Mouse (Mus musculus): ENCODE results near the gene Fam20c. TPM values are rescaled to one million over a fixed set of nuclear protein-coding genes. Genes with fewer than 3 reads are reported as not detected.

The Fam20c gene
- polyA plus RNA-seq, 1 experiment from 2014 or later: 4.6 TPM

Other genes with a start within 250 kb of the Fam20c start
- not detected in 2 replicates for gene 1700123K08Rik, start 189.8 kb upstream of the Fam20c start, polyA plus RNA-seq (2016; fragmentation: Nextera tagmentation; extraction: Ambion mirVana)
- 60.3 and 63.7 TPM in 2 replicates for gene Zfp68, start 134.8 kb upstream of the Fam20c start, polyA plus RNA-seq (2016; fragmentation: Nextera tagmentation; extraction: Ambion mirVana)
- gene A430033K04Rik, start 131.7 kb upstream of the Fam20c start, polyA plus RNA-seq (2016; fragmentation: Nextera tagmentation; extraction: Ambion mirVana): 9.8 and 10.4 TPM in 2 replicates
- not detected in 2 replicates for gene Gm5294, start 65.6 kb downstream of the Fam20c start, polyA plus RNA-seq (2016; fragmentation: Nextera tagmentation; extraction: Ambion mirVana)
- 30.8 and 33.5 TPM in 2 replicates for gene Pdgfa, start 242.9 kb downstream of the Fam20c start, polyA plus RNA-seq (2016; fragmentation: Nextera tagmentation; extraction: Ambion mirVana)

Measured in embryonic facial prominence, embryonic 10.5 days (tissue).